Mouse (Mus musculus): ENCODE data around the gene Ssmem1.

DNA sequence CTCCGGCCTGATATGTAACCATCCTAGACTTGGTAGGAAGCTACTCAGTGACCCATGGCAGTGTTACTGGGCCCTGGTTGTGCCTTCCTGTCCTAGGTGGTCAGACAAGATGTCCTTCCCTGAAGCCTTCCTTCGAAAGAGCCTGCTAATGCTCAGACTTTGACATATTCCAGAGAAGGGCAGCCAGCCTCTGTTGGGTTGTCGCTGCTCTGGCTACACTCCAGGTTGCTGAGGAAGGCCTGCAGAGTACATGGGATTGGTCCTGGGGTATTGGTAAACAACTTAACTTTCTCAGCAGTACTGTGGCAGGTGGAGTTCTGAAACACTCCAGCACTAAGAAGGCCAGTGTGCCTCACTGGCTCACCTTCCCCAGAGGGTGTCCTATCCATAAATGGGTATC, 30.2 kb upstream of the Ssmem1 start:
- TF ChIP-seq CTCF (IDR thresholded peaks at IDR 0.05; ENCODE audit: low read depth, low read length) = no peak
- TF ChIP-seq POLR2A (IDR thresholded peaks at IDR 0.05; ENCODE audit: borderline replicate concordance, low read depth, low read length) = no peak
